Mouse (Mus musculus): ENCODE measurements around the gene Gm49320. TPM values are rescaled to one million over a fixed set of nuclear protein-coding genes. Genes with fewer than 3 reads are reported as not detected.

The Gm49320 gene
- polyA plus RNA-seq, 1 experiment: 1.2 TPM

DNA sequence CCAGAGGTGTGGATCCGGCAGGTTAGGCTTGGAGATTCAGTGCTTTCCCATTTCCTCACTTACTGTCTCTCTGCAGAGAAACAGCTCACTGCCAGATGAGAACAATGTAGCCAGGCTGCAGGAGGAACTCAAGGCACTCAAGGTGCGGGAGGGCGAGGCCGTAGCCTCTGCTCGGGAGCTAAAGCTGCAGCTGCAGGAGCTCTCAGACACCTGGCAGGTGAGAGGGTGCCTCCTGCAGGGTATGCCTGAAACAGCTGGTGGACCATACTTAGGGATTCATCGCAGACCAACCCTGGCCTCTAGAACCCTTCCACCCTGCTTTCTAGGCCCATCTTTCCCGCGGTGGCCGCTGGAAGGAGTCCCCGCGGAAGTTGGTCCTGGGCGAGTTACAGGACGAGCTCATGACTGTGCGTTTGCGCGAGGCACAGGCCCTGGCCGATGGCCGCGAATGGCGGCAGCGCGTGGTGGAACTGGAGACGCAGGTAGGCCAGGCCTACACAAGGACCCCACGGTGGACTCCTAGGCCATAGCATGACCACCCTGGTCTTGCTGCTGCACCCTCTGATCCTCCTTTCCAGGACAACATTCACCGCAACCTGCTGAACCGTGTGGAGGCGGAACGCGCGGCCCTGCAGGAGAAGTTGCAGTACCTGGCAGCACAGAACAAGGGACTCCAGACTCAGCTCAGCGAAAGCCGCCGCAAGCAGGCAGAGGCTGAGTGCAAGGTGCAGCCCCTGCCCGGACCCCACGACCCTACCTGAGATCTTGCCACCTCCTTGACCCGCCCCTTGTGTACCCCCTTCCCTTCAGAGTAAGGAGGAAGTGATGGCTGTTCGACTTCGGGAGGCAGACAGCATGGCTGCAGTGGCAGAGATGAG is 33.2 kb upstream of the Gm49320 start:
- DNase-seq (ENCODE audit: low read depth in 1 of 2, low spot score in 2 of 2): no peak
- TF ChIP-seq CTCF (IDR thresholded peaks at IDR 0.05; ENCODE audit: extremely low read depth, insufficient read depth, insufficient read length, insufficient replicate concordance) (no peak), POLR2A (IDR thresholded peaks at IDR 0.05; ENCODE audit: low read depth, low read length) (no peak)
- Histone ChIP-seq H3K27ac (ENCODE audit: insufficient read depth, low read length) (no peak overlapping the region), H3K4me3 (ENCODE audit: extremely low read depth, insufficient read depth, insufficient read length) (no peak overlapping the region), H3K36me3 (ENCODE audit: control insufficient read depth, insufficient read depth, low read length) (peaks cover 2% of the 10 kb centered on the region; the same call in 1 of the 2 replicates), H3K4me1 (ENCODE audit: control insufficient read depth, insufficient read depth, insufficient read length) (no peaks in the 10 kb centered on the region), H3K27me3 (ENCODE audit: control insufficient read depth, insufficient read depth, low read length) (no peaks in the 10 kb centered on the region)
- 78% methylated on average over 38 of the region's 38 CpGs for WGBS

GRCm38 (mm10) chr8:4206182-4207015 is 32.3 kb upstream of the Gm49320 start:
- DNase-seq (ENCODE audit: low read depth in 1 of 2, low spot score in 2 of 2): no peak
- TF ChIP-seq CTCF (IDR thresholded peaks at IDR 0.05; ENCODE audit: extremely low read depth, insufficient read depth, insufficient read length, insufficient replicate concordance) (no peak), POLR2A (IDR thresholded peaks at IDR 0.05; ENCODE audit: low read depth, low read length) (no peak)
- 79% methylated on average over 44 of the region's 44 CpGs for WGBS
- Histone ChIP-seq H3K27me3 (ENCODE audit: control insufficient read depth, insufficient read depth, low read length) (no peaks in the 10 kb centered on the region), H3K36me3 (ENCODE audit: control insufficient read depth, insufficient read depth, low read length) (peaks cover 2% of the 10 kb centered on the region; the same call in 1 of the 2 replicates), H3K27ac (ENCODE audit: insufficient read depth, low read length) (no peak overlapping the region), H3K4me1 (ENCODE audit: control insufficient read depth, insufficient read depth, insufficient read length) (no peaks in the 10 kb centered on the region), H3K4me3 (ENCODE audit: extremely low read depth, insufficient read depth, insufficient read length) (no peak overlapping the region)

DNA sequence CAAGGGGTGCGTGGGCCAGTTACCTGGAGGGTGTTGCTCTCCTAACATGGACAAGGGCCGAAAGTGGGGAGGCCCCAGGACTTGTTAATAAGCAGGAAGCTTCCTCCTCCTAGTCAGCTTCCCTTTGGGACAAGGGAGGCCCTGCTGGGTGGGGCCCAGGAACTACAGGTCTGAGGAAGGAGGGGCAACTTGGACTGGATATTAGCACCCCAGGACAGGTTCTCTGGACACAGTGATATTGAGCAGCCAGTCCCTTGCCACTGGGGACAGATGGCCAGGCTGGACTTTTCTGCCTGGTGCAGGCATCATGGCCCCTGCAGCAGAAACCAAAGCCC is 31.7 kb upstream of the Gm49320 start:
- Histone ChIP-seq H3K4me1 (ENCODE audit: control insufficient read depth, insufficient read depth, insufficient read length) (no peaks in the 10 kb centered on the region), H3K27ac (ENCODE audit: insufficient read depth, low read length) (no peak overlapping the region), H3K4me3 (ENCODE audit: extremely low read depth, insufficient read depth, insufficient read length) (no peak overlapping the region), H3K27me3 (ENCODE audit: control insufficient read depth, insufficient read depth, low read length) (no peaks in the 10 kb centered on the region), H3K36me3 (ENCODE audit: control insufficient read depth, insufficient read depth, low read length) (peaks cover 2% of the 10 kb centered on the region; the same call in 1 of the 2 replicates)
- TF ChIP-seq CTCF (IDR thresholded peaks at IDR 0.05; ENCODE audit: extremely low read depth, insufficient read depth, insufficient read length, insufficient replicate concordance) (no peak), POLR2A (IDR thresholded peaks at IDR 0.05; ENCODE audit: low read depth, low read length) (no peak)
- 91% methylated on average over 2 of the region's 2 CpGs for WGBS
- DNase-seq (ENCODE audit: low read depth in 1 of 2, low spot score in 2 of 2): no peak

DNA sequence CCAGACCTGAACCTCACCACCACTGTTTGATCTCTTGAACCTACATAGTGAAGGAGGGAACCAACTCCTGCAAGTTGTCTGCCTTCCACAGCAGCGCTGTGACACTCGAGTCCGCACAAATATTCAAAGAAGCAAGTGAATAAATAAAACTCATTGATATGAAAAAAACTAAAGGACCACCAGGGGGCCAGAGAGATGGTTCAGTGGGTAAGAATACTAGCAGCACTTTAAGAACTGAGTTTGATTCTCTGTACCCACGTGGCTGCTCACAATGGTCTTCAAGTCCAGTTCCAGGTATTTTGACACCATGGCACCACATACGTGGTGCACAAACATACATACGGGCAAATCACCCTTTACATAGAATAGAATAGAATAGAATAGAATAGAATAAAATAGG is 27.6 kb upstream of the Gm49320 start:
- Histone ChIP-seq H3K4me3 (ENCODE audit: extremely low read depth, insufficient read depth, insufficient read length) (no peak overlapping the region), H3K36me3 (ENCODE audit: control insufficient read depth, insufficient read depth, low read length) (no peaks in the 10 kb centered on the region; the same call in 1 of the 2 replicates), H3K27ac (ENCODE audit: insufficient read depth, low read length) (no peak overlapping the region), H3K4me1 (ENCODE audit: control insufficient read depth, insufficient read depth, insufficient read length) (peaks cover 11% of the 10 kb centered on the region; the same call in 1 of the 2 replicates), H3K27me3 (ENCODE audit: control insufficient read depth, insufficient read depth, low read length) (peaks cover 4% of the 10 kb centered on the region)
- no peak for DNase-seq (ENCODE audit: low read depth in 1 of 2, low spot score in 2 of 2)
- TF ChIP-seq CTCF (IDR thresholded peaks at IDR 0.05; ENCODE audit: extremely low read depth, insufficient read depth, insufficient read length, insufficient replicate concordance): no peak
- TF ChIP-seq POLR2A (IDR thresholded peaks at IDR 0.05; ENCODE audit: low read depth, low read length): no peak
- 80% methylated on average over 6 of the region's 6 CpGs for WGBS

DNA sequence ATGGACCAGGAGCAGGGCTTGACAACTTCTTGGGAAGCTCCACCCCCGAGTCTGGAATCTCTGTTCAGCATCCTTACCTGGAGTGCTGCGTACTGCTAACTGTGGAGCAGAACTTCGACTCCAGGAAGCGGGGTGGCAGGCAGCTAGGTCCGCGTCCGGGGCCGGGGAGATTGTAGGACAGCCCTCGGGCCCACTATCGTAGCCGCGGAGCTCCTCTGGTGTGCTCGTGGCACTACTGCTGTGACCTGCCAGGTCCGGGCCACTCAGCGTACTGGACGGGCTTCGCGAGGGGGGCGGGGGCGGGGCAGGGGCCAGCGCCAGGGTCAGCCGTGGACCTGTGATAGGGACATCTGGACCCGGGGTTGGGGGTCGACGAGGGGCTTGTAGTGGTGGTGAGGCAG is 25.9 kb upstream of the Gm49320 start:
- DNase-seq (ENCODE audit: low read depth in 1 of 2, low spot score in 2 of 2): no peak
- peaks cover 13% of the 10 kb centered on the region for H3K27me3 ChIP-seq (ENCODE audit: control insufficient read depth, insufficient read depth, low read length)
- no peaks in the 10 kb centered on the region for H3K36me3 ChIP-seq (ENCODE audit: control insufficient read depth, insufficient read depth, low read length)
- H3K27ac ChIP-seq (ENCODE audit: insufficient read depth, low read length): no peak overlapping the region
- WGBS: 1% methylated on average over 25 of the region's 25 CpGs
- H3K4me1 ChIP-seq (ENCODE audit: control insufficient read depth, insufficient read depth, insufficient read length): peaks cover 14% of the 10 kb centered on the region
- H3K4me3 ChIP-seq (ENCODE audit: extremely low read depth, insufficient read depth, insufficient read length): peak overlapping the region; percentile 45; the same call in 1 of the 2 replicates
- no peak for TF ChIP-seq POLR2A (IDR thresholded peaks at IDR 0.05; ENCODE audit: low read depth, low read length)
- no peak for TF ChIP-seq CTCF (IDR thresholded peaks at IDR 0.05; ENCODE audit: extremely low read depth, insufficient read depth, insufficient read length, insufficient replicate concordance)

GRCm38 (mm10) chr8:4213210-4214005 is 25.3 kb upstream of the Gm49320 start:
- no peaks in the 10 kb centered on the region for H3K36me3 ChIP-seq (ENCODE audit: control insufficient read depth, insufficient read depth, low read length)
- peak in 1 of 2 experiments; percentile 39 for DNase-seq (ENCODE audit: low read depth in 1 of 2, low spot score in 2 of 2)
- peaks cover 13% of the 10 kb centered on the region for H3K27me3 ChIP-seq (ENCODE audit: control insufficient read depth, insufficient read depth, low read length)

More at GRCm38 (mm10) chr8:4213210-4214005, 25.3 kb upstream of the Gm49320 start:
- Histone ChIP-seq H3K27ac (ENCODE audit: insufficient read depth, low read length) (peak overlapping the region; percentile 1; the same call in 1 of the 2 replicates), H3K4me1 (ENCODE audit: control insufficient read depth, insufficient read depth, insufficient read length) (peaks cover 14% of the 10 kb centered on the region), H3K4me3 (ENCODE audit: extremely low read depth, insufficient read depth, insufficient read length) (peak overlapping the region; percentile 45)
- WGBS: 1% methylated on average over 18 of the region's 18 CpGs
- no peak for TF ChIP-seq CTCF (IDR thresholded peaks at IDR 0.05; ENCODE audit: extremely low read depth, insufficient read depth, insufficient read length, insufficient replicate concordance)
- TF ChIP-seq POLR2A (IDR thresholded peaks at IDR 0.05; ENCODE audit: low read depth, low read length): no peak

Measured in spleen, adult 2 months (tissue).